Mouse (Mus musculus) G1E (cell line): ENCODE measurements around the gene Gamt. TPM values are rescaled to one million over a fixed set of nuclear protein-coding genes. Genes with fewer than 3 reads are reported as not detected.
A peak's percentile ranks its signal among the peaks of the same experiment; 100 is the strongest.

Source experiments
- ATAC-seq: 2 replicates; pipeline ENCODE4 v1.8.0; 2016; ENCODE audit warnings: mild to moderate bottlenecking; ENCODE audit not compliant: insufficient number of reproducible peaks, poor library complexity, low FRiP score, severe bottlenecking; ENCODE audit errors: extremely low read depth
- DNase-seq: peaks from one replicate; pipeline ENCODE4 v3.0.0; 2012; ENCODE audit warnings: low spot score
- H3K27me3 ChIP-seq: 2 replicates; pipeline ENCODE4 v1.6.1; 2012; ENCODE audit warnings: mild to moderate bottlenecking, low read length, inconsistent platforms; ENCODE audit not compliant: insufficient read depth
- H3K36me3 ChIP-seq: replicated peaks from 2 replicates; pipeline ENCODE3; 2012; ENCODE audit warnings: mild to moderate bottlenecking, inconsistent platforms
- H3K4me1 ChIP-seq: 2 replicates; pipeline ENCODE4 v1.6.1; 2012; ENCODE audit warnings: low read depth, low read length, inconsistent platforms, mixed read lengths; ENCODE audit not compliant: insufficient read depth
- H3K4me3 ChIP-seq: 2 replicates; pipeline ENCODE4 v1.5.1; 2012; ENCODE audit warnings: low read depth, mild to moderate bottlenecking, inconsistent platforms, low read length, moderate library complexity, mixed read lengths
- H3K9me3 ChIP-seq: replicated peaks from 2 replicates; pipeline ENCODE4 v1.6.1; 2012; ENCODE audit warnings: inconsistent platforms
- CTCF ChIP-seq: IDR thresholded peaks from 2 replicates; pipeline ENCODE4 v1.5.1; 2012; ENCODE audit warnings: low read depth, low read length, inconsistent platforms, mixed read lengths
- GATA1 ChIP-seq: IDR thresholded peaks from 2 replicates; pipeline ENCODE4 v1.6.1; 2012; ENCODE audit warnings: borderline replicate concordance, low read length, inconsistent platforms, mixed read lengths
- GATA2 ChIP-seq: IDR thresholded peaks from 2 replicates; pipeline ENCODE4 v1.6.1; 2012; ENCODE audit warnings: low read depth, low read length, inconsistent platforms, borderline replicate concordance
- POLR2AphosphoS5 ChIP-seq: IDR thresholded peaks from 2 replicates; pipeline ENCODE4 v1.6.1; 2012; ENCODE audit warnings: low read depth, low read length, inconsistent platforms; ENCODE audit not compliant: insufficient replicate concordance
- TAL1 ChIP-seq: conservative IDR thresholded peaks from 2 replicates; pipeline ENCODE4 v1.6.1; 2012; ENCODE audit warnings: low read depth, low read length, inconsistent platforms, mixed read lengths
- polyA plus RNA-seq: library from polyadenylated mRNA; stranded (reverse); fragments of >175 nt; gene quantifications from 2 replicates; pipeline ENCODE4 v1.2.3, GENCODE M21; 2012
- total RNA-seq, 2 experiments: library from RNA; stranded (forward) in 1 of 2; stranded (reverse) in 1 of 2; fragments of 200-1000 nt in 1 of 2; fragments of >200 nt in 1 of 2; fragmentation: Nextera tagmentation in 1 of 2; gene quantifications; 2 replicates each; pipeline ENCODE4 v1.2.3; 2014 to 2017

The Gamt gene
- total and polyA plus RNA-seq, 3 experiments = 0.18 TPM; not detected in 2

DNA sequence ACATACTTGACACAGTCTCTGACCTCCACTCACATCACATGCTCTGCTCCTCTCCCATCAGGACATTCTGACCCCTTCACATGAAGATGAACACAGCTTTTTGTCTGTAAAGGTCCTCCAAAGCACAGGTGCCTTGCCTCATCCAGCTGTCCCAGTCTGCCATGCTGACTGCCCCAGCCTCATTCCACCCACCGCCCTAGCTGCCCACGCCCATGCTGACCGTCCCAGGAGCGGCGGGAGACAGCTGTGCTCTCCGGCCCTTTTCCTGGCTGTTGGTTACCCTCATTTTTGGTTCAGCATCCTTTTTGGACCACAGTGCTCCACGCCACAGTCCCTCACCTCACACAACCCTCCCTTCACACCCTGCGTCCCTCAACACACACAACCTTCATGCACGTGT, 17.6 kb upstream of the Gamt start:
- peaks cover 98% of the 10 kb centered on the region for H3K36me3 ChIP-seq
- ATAC-seq (no peak), DNase-seq (no peak)
- no peaks in the 10 kb centered on the region for H3K9me3 ChIP-seq
- H3K27me3 ChIP-seq = no peaks in the 10 kb centered on the region
- H3K4me3 ChIP-seq = no peak overlapping the region
- TF ChIP-seq POLR2AphosphoS5 (no peak), TAL1 (no peak), GATA2 (no peak), CTCF (no peak), GATA1 (no peak)
- H3K4me1 ChIP-seq = peaks cover 67% of the 10 kb centered on the region

DNA sequence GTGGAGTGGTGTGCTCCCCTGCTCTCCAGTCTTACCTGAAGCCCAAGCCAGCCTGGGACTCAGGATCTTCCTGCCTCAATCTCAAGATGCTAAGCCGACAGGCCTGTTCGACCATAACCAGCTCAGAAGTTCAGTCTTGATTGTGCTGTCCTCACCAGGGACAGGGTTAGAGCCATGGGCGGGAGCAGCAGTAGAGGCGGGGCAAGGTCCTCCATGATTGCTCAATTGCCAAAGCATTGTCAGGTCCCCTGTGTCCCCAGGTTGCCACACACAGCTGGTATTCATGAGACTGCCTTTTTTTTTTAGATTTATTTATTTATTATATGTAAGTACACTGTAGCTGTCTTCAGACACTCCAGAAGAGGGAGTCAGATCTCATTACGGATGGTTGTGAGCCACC, 15.4 kb upstream of the Gamt start:
- H3K4me1 ChIP-seq = peaks cover 67% of the 10 kb centered on the region
- no peak overlapping the region for H3K4me3 ChIP-seq
- no peaks in the 10 kb centered on the region for H3K9me3 ChIP-seq
- DNase-seq (no peak), ATAC-seq (no peak)
- peaks cover 93% of the 10 kb centered on the region for H3K36me3 ChIP-seq
- no peaks in the 10 kb centered on the region for H3K27me3 ChIP-seq
- TF ChIP-seq POLR2AphosphoS5 = no peak
- no peak for TF ChIP-seq GATA2
- no peak for TF ChIP-seq GATA1
- no peak for TF ChIP-seq TAL1

DNA sequence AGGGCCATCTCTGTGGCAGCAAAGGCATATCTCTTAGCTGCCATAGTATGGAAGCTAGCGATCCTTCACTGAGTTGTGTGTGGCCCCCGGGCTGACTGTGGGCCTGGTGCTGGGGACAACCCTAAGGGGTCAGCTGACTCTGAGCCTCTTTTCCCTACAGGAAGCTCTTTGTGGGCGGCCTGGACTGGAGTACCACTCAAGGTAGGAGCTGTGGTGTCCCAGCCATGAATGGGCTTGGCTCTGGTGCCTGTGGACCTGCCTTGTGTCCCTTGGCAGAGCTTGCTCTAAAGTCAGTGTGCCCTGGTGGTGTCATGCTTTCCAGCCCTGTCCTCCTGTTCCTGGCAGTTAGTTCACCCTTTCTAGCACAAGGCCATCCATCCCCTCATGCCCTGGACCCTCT, 13.0 kb upstream of the Gamt start:
- peaks cover 92% of the 10 kb centered on the region for H3K36me3 ChIP-seq
- H3K4me1 ChIP-seq = peaks cover 75% of the 10 kb centered on the region
- ATAC-seq = no peak

DNA sequence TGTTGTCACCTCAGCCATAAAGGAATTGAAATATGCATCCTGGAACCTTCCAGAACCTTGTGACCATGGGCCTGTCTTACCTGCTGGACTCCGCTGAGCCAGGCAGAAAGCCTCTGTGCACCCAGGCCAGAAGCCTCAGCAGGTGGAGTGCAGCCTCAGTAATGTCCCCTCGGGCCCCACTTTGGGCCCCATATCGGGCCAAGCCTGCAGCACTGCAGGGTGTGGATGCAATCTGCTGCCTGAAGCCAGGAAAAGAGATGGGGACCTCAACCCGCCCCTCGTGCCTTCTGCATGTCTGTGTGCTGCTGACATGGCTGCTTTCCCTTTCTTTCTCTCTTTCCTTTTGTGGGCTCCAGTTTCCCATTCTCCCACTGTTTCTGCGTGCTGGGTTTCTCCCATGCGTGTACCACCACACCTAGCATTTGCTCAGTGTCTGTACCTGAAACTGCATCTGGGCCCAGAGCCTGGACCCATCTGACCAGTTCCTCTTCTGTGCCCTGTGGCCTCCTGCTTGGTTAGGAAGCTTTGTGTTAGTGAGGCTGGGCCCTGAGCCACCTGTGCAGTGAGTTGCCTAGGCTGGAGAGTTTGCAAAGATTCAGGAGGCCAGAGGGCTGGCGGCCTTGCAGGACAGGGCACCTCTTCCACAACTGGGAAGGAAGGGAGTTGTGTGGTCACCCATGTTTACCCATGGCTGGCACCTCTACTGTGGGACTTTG, 11.2 kb upstream of the Gamt start:
- Histone ChIP-seq H3K4me1 (peaks cover 79% of the 10 kb centered on the region), H3K36me3 (peaks cover 90% of the 10 kb centered on the region), H3K4me3 (peak overlapping the region; percentile 63; the same call in 1 of the 2 replicates), H3K9me3 (no peaks in the 10 kb centered on the region), H3K27me3 (no peaks in the 10 kb centered on the region)
- no peak for ATAC-seq
- DNase-seq = no peak
- TF ChIP-seq GATA1 (no peak), TAL1 (no peak), GATA2 (no peak), CTCF (no peak), POLR2AphosphoS5 (no peak)

More for the DNA sequence above, 13.0 kb upstream of the Gamt start:
- Histone ChIP-seq H3K27me3 (no peaks in the 10 kb centered on the region), H3K4me3 (no peak overlapping the region; the same call in 1 of the 2 replicates), H3K9me3 (no peaks in the 10 kb centered on the region)
- TF ChIP-seq GATA1 (no peak), GATA2 (no peak), CTCF (no peak), TAL1 (no peak), POLR2AphosphoS5 (no peak)
- no peak for DNase-seq

DNA sequence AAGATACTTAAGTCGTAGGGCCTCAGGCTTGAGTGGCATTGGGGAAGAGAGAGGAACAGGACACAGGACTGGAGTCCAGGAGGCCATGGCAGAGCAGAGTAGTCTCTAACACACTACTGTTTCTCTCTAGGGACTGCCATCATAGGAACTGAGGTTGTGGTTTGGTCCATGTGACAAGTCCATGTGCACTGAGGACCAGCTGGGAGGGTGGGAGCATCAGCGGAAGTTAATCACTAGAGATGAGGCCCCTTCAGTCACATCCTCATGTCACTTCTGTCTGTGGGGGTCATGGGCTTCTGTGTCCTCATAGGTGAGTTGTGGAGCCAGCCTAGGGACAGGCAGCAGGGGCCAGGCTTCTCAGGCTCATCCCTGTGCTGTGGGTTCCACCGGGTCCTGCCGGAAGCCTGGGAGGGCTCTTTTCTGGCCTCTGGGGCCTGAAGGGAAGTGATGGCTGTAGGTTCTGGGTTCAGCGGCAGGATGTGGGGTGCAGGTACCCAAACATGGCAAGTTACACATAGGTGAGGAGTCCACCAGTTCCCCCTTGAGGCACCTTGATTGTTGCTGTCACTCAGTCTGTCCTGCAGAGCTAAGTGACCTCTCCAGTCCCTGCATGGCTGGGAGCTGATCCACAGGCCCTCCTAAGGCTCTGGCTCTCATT, 10.5 kb upstream of the Gamt start:
- Histone ChIP-seq H3K9me3 (no peaks in the 10 kb centered on the region), H3K4me3 (peak overlapping the region; percentile 63; the same call in 1 of the 2 replicates), H3K36me3 (peaks cover 89% of the 10 kb centered on the region), H3K4me1 (peaks cover 83% of the 10 kb centered on the region), H3K27me3 (no peaks in the 10 kb centered on the region)
- DNase-seq = no peak
- ATAC-seq = no peak; the same call in 1 of the 2 replicates
- TF ChIP-seq GATA2 (no peak), CTCF (no peak), GATA1 (no peak), TAL1 (no peak), POLR2AphosphoS5 (no peak)

DNA sequence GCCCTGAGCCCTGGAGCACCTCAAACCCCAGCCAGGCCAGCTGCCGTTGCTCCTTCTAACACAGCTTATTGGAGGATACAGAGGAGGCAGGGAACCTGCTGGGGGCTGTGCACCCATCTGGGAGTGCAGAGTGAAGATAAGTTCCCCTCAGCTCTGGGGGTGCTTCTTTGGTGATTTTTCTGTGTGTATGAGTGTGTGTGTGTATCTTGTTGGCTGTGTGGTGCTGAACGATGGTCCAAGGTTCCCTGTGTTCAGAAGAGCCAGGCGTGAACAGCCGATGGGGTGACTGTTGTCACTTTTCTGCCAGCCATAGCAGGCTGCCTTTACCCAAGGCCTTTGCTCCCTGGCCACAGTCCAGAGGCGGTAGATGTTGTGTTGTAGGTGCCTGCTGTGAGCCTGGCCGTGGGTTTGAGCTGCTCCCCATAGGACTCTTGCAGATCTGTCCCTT, 9.9 kb upstream of the Gamt start:
- peak overlapping the region; percentile 63; the same call in 1 of the 2 replicates for H3K4me3 ChIP-seq
- H3K4me1 ChIP-seq = peaks cover 83% of the 10 kb centered on the region
- peaks cover 85% of the 10 kb centered on the region for H3K36me3 ChIP-seq
- no peaks in the 10 kb centered on the region for H3K9me3 ChIP-seq
- ATAC-seq (peak; percentile 50), DNase-seq (peak; percentile 68)
- H3K27me3 ChIP-seq = no peaks in the 10 kb centered on the region
- TF ChIP-seq TAL1 (peak; percentile 49), GATA2 (no peak)

DNA sequence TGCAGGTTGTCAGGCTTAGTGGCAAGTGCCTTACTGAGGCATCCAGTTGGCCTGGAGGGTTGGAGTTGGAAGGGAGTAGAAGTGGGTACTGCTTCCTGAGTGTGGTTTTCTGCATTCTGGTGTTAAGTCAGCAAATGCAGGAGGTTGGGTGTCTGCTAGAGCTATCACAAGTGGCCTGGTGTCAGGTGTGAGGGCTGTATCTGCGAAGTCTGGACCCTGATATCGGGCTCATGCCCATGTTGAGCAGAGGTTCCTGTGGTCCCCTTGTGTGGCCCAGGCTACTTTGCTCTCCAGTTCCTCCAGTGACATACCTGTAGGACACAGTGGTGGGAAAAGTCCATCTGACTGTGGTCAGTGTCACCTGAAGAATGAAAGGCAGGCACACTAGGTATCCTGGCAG, 9.3 kb upstream of the Gamt start:
- TF ChIP-seq GATA1 (no peak), CTCF (no peak), TAL1 (no peak), POLR2AphosphoS5 (no peak), GATA2 (no peak)
- peak overlapping the region; percentile 63; the same call in 1 of the 2 replicates for H3K4me3 ChIP-seq
- H3K36me3 ChIP-seq = peaks cover 79% of the 10 kb centered on the region
- H3K9me3 ChIP-seq = no peaks in the 10 kb centered on the region
- peaks cover 80% of the 10 kb centered on the region for H3K4me1 ChIP-seq
- ATAC-seq = no peak
- H3K27me3 ChIP-seq = no peaks in the 10 kb centered on the region
- DNase-seq = no peak
